Mouse (Mus musculus) E14TG2a.4 (cell line): ENCODE data around the gene Garem2.
"Not testable (repeated sequence)": the region's sequence is repeated elsewhere in the genome, so short reads cannot be mapped to it uniquely, and the experiment has no call there.

ENCODE experiments used
- H3K27me3 ChIP-seq: 2 replicates; pipeline ENCODE4 v1.6.1; 2014; ENCODE audit warnings: low read length, control low read depth; ENCODE audit not compliant: insufficient read depth
- H3K36me3 ChIP-seq: 2 replicates; pipeline ENCODE4 v1.6.1; 2014; ENCODE audit warnings: low read length, control low read depth; ENCODE audit not compliant: insufficient read depth
- H3K4me1 ChIP-seq: replicated peaks from 2 replicates; pipeline ENCODE4 v1.6.1; 2014; ENCODE audit warnings: low read depth, low read length, control low read depth
- H3K4me3 ChIP-seq: replicated peaks from 2 replicates; pipeline ENCODE4 v1.5.1; 2014; ENCODE audit warnings: mild to moderate bottlenecking, low read length
- H3K9me3 ChIP-seq: 2 replicates; pipeline ENCODE4 v1.6.1; 2014; ENCODE audit warnings: low read length, control low read depth
- CTCF ChIP-seq: conservative IDR thresholded peaks from 2 replicates; pipeline ENCODE4 v1.5.1; 2014; ENCODE audit warnings: low read length
- NANOG ChIP-seq: IDR thresholded peaks from 2 replicates; pipeline ENCODE4 v1.6.1; 2014; ENCODE audit warnings: borderline replicate concordance, low read length, mixed read lengths
- POU5F1 ChIP-seq: IDR thresholded peaks from 2 replicates; pipeline ENCODE4 v1.6.1; 2014; ENCODE audit warnings: low read length, borderline replicate concordance

The Garem2 gene

GRCm38 (mm10) chr5:30104841-30105667 is at the start of gene Garem2:
TSS of gene Garem2 (plus strand) at chr5:30105161.
- Histone ChIP-seq H3K27me3 (peaks cover 65% of the 10 kb centered on the region), H3K4me1 (peaks cover 43% of the 10 kb centered on the region), H3K4me3 (peak within 1 kb of the TSS; percentile 84), H3K9me3 (no peaks in the 10 kb centered on the region), H3K36me3 (no peaks in the 10 kb centered on the region)
- no peak for TF ChIP-seq NANOG
- no peak for TF ChIP-seq CTCF
- TF ChIP-seq POU5F1: no peak

DNA sequence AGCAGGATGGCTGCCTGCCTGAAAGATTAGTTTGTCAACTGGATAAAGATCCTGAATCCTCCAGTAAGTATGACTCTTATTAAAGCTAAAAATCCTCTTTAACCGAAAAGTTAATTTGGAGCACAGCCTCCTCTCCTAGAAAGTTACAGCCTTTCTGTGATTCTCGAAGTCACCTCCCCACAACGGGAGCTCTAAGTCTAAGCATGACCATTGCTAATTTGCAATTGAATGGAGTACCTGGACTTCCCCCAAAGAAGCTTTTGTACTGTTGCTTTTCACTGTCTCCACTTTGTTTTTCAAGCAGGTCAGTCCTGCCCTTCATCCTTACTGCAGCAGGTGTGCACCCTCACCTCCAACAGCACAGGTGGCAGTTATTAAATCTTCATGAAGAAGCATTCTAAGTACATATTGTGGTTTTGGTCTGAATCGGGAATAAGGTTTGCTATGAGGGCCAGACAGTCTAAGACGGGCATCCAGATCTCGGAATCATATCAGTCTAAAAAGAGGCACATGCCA is 46.7 kb upstream of the Garem2 start:
- TF ChIP-seq NANOG (no peak), POU5F1 (0 out of 2 replicates have a peak, but pooled peaks have one; percentile 26), CTCF (no peak)
- peaks cover 34% of the 10 kb centered on the region for H3K9me3 ChIP-seq
- no peak overlapping the region for H3K4me3 ChIP-seq

DNA sequence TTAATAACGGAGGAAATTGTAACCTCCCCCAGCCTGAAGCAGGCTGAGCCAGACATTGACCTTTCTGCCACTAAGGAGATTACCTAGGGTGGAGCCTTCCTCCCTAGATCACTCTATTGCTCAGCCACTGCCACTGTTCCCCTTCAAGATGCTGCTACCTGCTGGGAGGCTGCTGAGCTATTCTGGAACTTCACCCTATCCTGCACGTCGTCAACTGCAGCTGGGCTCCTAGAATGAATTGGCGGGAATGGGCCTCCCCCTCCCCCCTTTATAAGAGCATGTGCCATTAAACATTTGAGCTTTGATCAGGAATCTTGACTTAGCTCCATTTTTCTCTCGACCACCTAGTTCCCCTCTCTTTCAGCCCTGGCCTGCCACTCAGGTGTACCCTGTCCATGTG is 45.4 kb upstream of the Garem2 start:
- Histone ChIP-seq H3K9me3 (peaks cover 34% of the 10 kb centered on the region), H3K36me3 (peaks cover 72% of the 10 kb centered on the region), H3K4me1 (peaks cover 20% of the 10 kb centered on the region)
- H3K27me3 ChIP-seq, H3K4me3 ChIP-seq: not testable (repeated sequence)

More for the DNA sequence above, 46.7 kb upstream of the Garem2 start:
- Histone ChIP-seq H3K4me1 (peaks cover 20% of the 10 kb centered on the region), H3K36me3 (peaks cover 59% of the 10 kb centered on the region), H3K27me3 (no peaks in the 10 kb centered on the region)

GRCm38 (mm10) chr5:30067726-30068125 is 37.2 kb upstream of the Garem2 start:
- TF ChIP-seq NANOG: no peak
- no peak for TF ChIP-seq CTCF
- TF ChIP-seq POU5F1: no peak
- Histone ChIP-seq H3K9me3 (no peaks in the 10 kb centered on the region), H3K4me1 (peaks cover 24% of the 10 kb centered on the region), H3K36me3 (peaks cover 87% of the 10 kb centered on the region), H3K27me3 (no peaks in the 10 kb centered on the region), H3K4me3 (no peak overlapping the region)

DNA sequence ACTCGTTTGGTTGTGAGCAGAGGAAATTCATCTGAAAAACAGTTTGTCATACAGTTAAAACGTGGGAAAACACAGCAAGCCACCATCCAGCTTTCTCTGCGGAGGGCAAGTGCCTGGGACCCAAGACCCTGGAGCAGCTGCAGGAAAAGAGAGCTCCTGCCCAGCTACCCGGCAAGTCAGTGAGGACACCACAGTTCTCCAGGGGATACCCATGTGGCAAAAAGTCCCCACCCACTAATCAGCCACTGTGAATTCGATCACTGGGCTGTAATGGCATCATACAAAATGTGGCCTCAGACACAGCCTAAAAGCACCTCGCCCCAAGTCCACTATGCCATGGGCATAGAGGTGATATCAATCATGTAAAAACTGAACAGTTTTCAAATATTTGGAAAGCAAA is 33.3 kb upstream of the Garem2 start:
- TF ChIP-seq CTCF (no peak), NANOG (no peak), POU5F1 (no peak)
- Histone ChIP-seq H3K27me3 (no peaks in the 10 kb centered on the region), H3K4me3 (peak overlapping the region; percentile 98; the same call in 1 of the 2 replicates), H3K4me1 (peaks cover 32% of the 10 kb centered on the region), H3K9me3 (no peaks in the 10 kb centered on the region), H3K36me3 (peaks cover 54% of the 10 kb centered on the region)

- Histone ChIP-seq H3K36me3 (peaks cover 47% of the 10 kb centered on the region), H3K4me3 (peak overlapping the region; percentile 98), H3K27me3 (no peaks in the 10 kb centered on the region), H3K4me1 (peaks cover 32% of the 10 kb centered on the region), H3K9me3 (no peaks in the 10 kb centered on the region)
- no peak for TF ChIP-seq POU5F1
- no peak for TF ChIP-seq CTCF
- TF ChIP-seq NANOG: no peak
Measured at GRCm38 (mm10) chr5:30072377-30072776, 32.6 kb upstream of the Garem2 start.

DNA sequence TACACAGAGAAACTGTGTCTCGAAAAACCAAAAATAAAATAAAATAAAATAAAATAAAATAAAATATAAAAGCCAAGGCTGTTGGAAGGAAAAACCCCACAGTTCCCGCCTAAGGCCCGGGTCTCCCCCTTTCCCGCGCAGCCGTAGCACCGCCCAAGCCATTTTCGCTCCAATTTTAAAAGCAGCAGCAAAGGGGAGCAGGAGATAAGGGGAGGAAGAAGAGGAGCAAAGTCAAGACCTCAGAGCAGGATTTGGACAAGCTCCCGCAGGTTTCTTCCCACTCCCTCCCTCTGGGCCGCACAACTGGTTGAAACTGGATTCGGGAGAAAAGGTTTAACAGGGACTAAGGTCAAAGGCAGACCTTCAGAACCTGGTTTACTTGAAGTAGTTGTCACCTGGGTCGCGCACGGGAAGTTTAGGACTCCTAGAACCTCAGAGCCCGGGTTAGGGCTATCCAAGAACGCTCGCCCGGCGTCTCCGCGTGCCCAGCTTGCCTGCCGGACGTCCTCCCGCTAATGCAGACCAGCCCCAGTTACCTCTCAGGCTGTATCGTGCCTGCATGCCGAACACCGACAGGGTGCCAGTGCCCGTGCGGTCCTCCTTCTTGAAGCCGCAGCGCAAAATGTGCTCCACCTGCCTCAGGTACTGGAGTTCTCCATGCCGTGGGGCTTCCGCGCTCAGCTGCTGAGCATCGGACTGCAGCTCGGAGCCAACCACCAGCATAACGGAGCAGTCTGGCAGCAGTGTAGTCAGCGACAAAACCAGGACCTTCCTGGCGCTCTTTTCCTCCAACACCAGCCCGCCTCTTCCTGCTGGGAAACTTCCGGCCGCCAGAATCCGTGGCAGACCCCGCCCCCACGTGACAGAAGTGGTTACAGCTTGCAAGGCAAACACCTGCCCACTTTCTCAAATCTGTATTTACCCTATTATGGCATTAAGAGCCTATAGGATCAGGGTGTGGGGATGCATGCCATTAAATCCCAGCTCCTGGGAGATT is 31.8 kb upstream of the Garem2 start, which contains the start of gene Tyms:
TSS of gene Tyms (minus strand) at position 793 of the 997 bp plus-strand sequence.
- Histone ChIP-seq H3K9me3 (peaks cover 3% of the 10 kb centered on the region; the same call in 1 of the 2 replicates), H3K27me3 (no peaks in the 10 kb centered on the region), H3K4me1 (peaks cover 26% of the 10 kb centered on the region), H3K36me3 (peaks cover 40% of the 10 kb centered on the region), H3K4me3 (peak within 1 kb of the TSS; percentile 98)
- TF ChIP-seq NANOG: no peak
- no peak for TF ChIP-seq POU5F1
- TF ChIP-seq CTCF: no peak

DNA sequence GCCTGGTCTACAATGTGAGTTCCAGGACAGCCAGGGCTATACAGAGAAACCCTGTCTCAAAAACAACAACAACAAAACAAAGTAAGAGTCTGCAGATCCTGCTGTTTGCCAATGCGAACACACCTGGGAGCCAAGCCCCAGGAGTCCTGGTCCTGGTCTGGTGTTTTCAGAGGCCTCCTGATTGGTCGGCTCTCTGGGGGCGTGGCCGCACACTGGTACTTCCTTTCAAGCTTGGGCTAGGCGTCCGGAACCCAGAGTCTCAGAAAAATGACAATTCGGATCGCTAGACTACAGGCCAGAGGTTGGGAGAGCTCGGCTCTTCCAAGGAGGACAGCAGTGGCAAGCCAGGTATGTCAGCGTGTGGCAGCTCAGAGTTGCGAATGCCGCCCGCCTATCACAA is 12.3 kb upstream of the Garem2 start:
- peaks cover 20% of the 10 kb centered on the region for H3K9me3 ChIP-seq
- H3K27me3 ChIP-seq: no peaks in the 10 kb centered on the region
- TF ChIP-seq CTCF (no peak), NANOG (no peak), POU5F1 (no peak)

More for the DNA sequence above, 12.3 kb upstream of the Garem2 start:
- Histone ChIP-seq H3K4me1 (peaks cover 11% of the 10 kb centered on the region), H3K36me3 (no peaks in the 10 kb centered on the region), H3K4me3 (peak overlapping the region; percentile 64)
